Mouse (Mus musculus) MEL-GATA-1-ER (cell line): ENCODE measurements at regions not wholly inside any gene's neighbourhood (a gene's known extent, or its start where the extent isn't known, plus 50 kb on each side); places are given as distances from the start of the nearest gene placed in this dataset.

Source experiments
- DNase-seq: peaks from one replicate; pipeline ENCODE4 v3.0.0-alpha.2; 2012; ENCODE audit warnings: low read depth; ENCODE audit errors: extremely low read depth

DNA sequence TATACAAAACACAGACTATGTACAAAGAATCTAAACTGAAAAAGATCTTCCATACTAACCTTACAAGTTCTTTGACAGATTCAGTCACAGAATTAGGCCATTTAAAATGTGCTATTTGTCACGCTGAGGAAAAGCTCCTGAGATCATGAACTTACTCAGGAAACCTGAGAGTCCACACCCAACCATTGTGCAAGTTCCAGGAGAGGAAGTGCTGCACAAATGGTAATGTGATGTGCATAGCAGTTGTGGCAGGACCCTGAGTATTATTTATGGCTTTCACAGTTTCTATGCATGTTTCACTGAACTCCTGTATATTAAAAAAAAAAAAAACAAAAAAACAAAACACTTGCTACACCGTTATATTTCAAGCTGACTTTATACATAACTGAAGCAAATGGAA lies 200.2 kb downstream of the Rassf9 start:
- no peak for DNase-seq

GRCm38 (mm10) chr10:102705848-102706247 lies 193.8 kb downstream of the Rassf9 start:
- no peak for DNase-seq

DNA sequence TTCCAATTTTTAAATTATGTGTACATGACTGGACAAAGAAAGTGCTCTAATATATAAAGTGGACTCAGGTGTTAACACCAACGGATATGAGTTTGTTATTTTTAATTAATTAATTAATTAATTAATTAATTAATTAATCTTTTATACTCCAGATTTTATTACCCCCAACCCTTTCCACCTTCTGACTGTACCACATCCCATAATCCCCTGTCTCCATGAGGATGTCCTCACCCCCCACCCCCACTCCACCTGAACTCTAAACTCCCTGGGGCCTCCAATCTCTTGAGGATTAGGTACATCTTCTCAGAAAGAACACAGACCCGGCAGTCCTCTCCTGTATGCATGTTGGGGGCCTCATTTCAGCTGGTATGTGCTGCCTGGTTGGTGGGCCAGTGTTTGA lies 182.8 kb downstream of the Rassf9 start:
- no peak for DNase-seq

GRCm38 (mm10) chr10:102689966-102690365 lies 177.9 kb downstream of the Rassf9 start:
- DNase-seq = no peak

GRCm38 (mm10) chr10:102686667-102687397 lies 174.8 kb downstream of the Rassf9 start:
- DNase-seq = no peak

DNA sequence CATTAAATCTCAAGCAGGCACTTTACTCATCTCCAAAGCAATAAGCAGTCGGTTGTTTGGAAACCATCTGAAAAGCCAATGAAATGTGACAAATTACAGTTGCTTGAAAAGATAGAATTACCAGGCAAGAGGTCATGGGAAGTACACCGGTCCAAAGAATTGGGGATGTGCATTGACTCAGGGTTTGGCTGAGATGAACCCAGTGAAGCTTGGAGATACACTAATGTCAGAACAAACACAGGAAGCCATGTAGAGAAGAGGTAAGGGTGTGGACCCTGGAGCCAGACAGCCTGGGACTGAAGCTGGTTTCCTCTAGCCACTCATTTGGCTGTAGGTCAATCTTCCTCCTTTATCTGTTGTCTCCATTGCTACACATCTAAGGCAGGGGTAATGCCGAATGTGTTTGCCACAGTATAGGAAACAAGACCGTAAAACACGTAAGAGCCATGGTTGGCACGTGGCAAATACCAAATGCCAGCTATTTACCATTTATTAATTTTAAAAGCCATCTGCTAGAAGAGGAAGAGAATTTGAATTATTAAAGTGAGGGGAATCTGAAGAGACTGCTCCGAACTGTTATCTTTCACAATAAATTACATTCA lies 173.9 kb downstream of the Rassf9 start:
- DNase-seq = no peak

DNA sequence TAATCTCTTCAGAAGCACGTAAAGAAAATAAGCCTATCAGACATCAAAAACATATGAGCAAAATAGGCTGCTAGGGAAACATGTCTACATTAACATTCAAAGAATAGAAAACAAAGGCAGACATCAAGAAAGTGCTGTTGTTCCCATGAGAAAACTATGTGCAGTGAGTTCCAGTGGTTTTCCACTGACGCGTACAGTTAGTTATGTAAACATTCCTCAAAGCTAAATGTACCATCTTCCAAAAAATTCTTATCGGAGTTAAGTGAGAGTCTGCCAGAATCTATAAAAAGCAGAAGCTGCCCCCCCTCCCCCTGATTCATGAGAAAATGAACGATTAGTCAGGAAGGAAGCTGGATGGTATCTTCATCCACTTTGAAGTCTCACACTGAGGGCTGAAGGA lies 155.3 kb downstream of the Rassf9 start:
- DNase-seq = no peak

GRCm38 (mm10) chr10:102659683-102660082 lies 147.7 kb downstream of the Rassf9 start:
- no peak for DNase-seq

GRCm38 (mm10) chr10:102636507-102636906 lies 124.5 kb downstream of the Rassf9 start:
- no peak for DNase-seq

DNA sequence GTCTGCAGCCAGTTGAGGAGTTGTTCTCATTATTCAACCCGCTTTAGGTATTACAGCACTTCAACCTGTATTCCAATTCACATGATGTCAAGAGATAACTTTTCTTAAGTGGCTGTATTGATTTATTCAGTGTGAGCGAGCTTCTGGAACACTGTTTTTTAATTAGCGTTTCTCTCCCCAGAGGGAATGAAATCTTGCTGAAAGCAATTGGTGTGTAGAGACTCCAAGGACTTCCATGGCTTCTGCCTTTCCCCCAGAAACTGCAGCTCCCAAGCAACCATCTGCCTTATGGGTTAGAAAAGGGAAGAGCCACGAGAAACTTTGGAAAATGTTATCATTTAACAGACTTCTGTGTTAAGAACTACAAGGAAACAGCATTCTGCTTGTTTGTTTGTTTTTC lies 121.4 kb downstream of the Rassf9 start:
- DNase-seq = no peak

- DNase-seq = peak; percentile 1
Measured at GRCm38 (mm10) chr10:102628609-102629008, 116.6 kb downstream of the Rassf9 start.

DNA sequence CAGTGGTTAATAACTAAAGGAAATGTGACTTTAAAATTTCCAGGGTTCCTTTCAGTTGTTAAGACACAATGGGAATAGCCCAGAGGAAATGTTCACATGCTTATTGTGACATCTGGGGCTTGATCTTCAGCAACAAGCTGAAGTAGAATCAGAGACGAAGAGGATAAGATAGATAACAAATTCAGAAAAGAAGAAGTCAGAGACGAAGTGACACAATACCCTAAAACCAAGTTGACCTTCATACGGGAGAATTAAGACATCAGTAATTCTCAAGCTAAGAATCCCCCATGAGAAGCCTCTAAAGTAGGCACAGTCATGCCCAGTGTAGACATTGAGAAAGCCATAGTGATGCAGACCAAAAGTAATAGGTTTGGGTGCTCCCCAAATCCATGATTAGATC lies 111.9 kb downstream of the Rassf9 start:
- no peak for DNase-seq

DNA sequence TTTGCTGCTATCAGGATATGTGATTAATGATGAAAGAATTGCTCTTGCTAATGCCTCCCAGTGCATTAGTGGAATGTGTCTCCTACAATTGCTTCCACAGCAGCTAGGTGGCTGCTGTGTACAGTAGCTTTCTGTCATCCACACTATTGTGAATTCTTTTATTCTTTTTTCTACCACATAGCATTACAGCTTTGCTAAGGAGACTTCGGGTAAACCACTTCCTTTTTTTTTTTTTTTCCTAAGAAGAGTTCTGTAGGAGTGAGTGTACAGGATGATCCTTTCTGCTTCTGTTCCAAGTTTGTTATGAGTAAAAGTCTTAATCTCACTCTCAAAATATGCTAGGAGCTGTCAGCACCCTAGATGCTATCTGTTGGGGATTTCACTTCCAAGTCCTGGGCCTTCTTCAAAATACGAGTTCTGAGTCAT lies 110.6 kb downstream of the Rassf9 start:
- peak; percentile 62 for DNase-seq

GRCm38 (mm10) chr10:102618711-102619110 lies 106.7 kb downstream of the Rassf9 start:
- no peak for DNase-seq

- DNase-seq = no peak
Measured at GRCm38 (mm10) chr10:102615962-102616595, 104.1 kb downstream of the Rassf9 start.
